Mouse (Mus musculus): ENCODE measurements around the gene Gm12794. TPM values are rescaled to one million over a fixed set of nuclear protein-coding genes. Genes with fewer than 3 reads are reported as not detected.
"Not testable (repeated sequence)": the region's sequence is repeated elsewhere in the genome, so short reads cannot be mapped to it uniquely, and the experiment has no call there.

Gene Gm12794
- not detected in 2 replicates for polyA plus RNA-seq (2014; fragmentation: Nextera tagmentation; extraction: Ambion mirVana)

DNA sequence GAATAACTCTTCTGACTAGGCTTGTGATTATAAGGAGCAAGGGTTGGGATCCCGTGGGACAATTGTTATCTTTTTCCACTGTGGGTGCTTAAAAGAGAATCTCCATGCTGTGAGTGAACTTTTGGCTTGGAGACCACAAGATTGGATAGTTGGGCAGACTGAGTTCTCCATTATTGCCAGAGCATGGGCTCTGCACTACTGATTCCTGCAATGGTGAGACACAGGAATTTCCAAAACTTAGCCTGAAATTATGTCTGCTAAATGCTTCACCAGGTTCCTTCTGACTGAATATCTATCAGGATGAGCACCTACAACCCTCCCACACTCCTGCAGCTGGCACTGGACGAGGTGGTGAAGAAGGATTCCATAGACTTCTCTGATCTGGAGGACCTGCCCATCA, at the start of gene Gm12794:
Gm12794 (plus strand) TSS at position 301 of the 400 bp plus-strand sequence.
- H3K36me3 ChIP-seq (ENCODE audit: control insufficient read depth, insufficient read depth, low read length); H3K27ac ChIP-seq (ENCODE audit: low read depth, low read length); DNase-seq (ENCODE audit: low spot score, missing footprints); H3K9ac ChIP-seq (ENCODE audit: low read length); ATAC-seq (ENCODE audit: low FRiP score); H3K4me2 ChIP-seq; H3K4me1 ChIP-seq (ENCODE audit: control insufficient read depth, insufficient read depth, low read length); H3K4me3 ChIP-seq (ENCODE audit: low read depth, low read length); H3K27me3 ChIP-seq (ENCODE audit: control insufficient read depth, insufficient read depth, low read length); H3K9me3 ChIP-seq (ENCODE audit: control insufficient read depth, low read length): not testable (repeated sequence)
- WGBS: 80% methylated on average over 2 of the region's 2 CpGs

DNA sequence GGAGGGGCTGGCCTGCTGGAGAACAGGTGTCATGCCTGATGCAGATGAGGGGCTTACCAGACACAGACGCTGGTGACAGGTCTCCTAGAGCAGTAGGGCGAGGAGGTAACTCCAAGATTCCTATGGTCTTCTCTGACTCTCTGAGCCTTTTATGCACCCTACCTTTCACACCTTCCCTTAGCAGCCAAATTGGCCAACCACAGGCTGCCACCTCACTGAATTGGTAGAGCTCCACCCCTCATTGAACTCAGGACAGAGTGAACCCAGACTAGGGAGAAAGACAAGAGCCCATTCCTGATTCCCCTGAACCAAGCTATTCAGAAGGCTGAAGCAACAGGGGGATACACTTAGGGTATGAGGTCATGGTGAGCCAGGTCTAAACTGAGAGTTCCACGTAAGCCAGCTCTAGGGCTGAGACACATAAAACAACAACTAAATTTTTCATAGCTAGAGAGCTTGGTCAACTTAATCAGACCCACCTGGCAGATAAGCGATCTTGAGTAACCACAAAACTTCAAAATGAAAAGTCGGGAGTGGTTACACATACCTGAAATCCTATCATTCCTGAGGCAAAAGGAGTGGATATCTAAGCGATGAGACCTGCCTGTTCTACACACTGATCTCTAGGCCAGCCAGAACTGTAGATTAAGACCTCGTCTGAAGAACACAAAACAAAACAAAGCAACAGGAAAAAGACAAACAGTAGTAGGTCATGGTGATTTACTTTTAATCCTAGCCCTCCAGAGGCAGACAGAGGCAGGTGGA, 46.4 kb upstream of the Gm12794 start, which contains the start of gene C130073F10Rik:
C130073F10Rik (minus strand) TSS at position 134 of the 765 bp plus-strand sequence.
- DNase-seq (ENCODE audit: low spot score, missing footprints) (no peak), ATAC-seq (ENCODE audit: low FRiP score) (no peak)
- WGBS: 84% methylated on average over 7 of the region's 7 CpGs
- H3K27ac ChIP-seq (ENCODE audit: low read depth, low read length): no peak within 1 kb of the TSS
- no peaks in the 10 kb centered on the region for H3K9me3 ChIP-seq (ENCODE audit: control insufficient read depth, low read length)
- no peak within 1 kb of the TSS for H3K4me3 ChIP-seq (ENCODE audit: low read depth, low read length)
- H3K36me3 ChIP-seq (ENCODE audit: control insufficient read depth, insufficient read depth, low read length): no peaks in the 10 kb centered on the region
- no peaks in the 10 kb centered on the region for H3K27me3 ChIP-seq (ENCODE audit: control insufficient read depth, insufficient read depth, low read length)
- H3K4me1 ChIP-seq (ENCODE audit: control insufficient read depth, insufficient read depth, low read length): no peaks in the 10 kb centered on the region
- H3K4me2 ChIP-seq: no peak within 1 kb of the TSS
- no peak within 1 kb of the TSS for H3K9ac ChIP-seq (ENCODE audit: low read length)

DNA sequence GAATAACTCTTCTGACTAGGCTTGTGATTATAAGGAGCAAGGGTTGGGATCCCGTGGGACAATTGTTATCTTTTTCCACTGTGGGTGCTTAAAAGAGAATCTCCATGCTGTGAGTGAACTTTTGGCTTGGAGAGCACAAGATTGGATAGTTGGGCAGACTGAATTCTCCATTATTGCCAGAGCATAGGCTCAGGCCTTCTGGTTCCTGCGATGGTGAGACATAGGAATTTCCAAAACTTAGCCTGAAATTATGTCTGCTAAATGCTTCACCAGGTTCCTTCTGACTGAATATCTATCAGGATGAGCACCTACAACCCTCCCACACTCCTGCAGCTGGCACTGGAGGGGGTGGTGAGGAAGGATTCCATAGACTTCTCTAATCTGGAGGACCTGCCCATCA, 31.4 kb upstream of the Gm12794 start, which contains the start of gene Gm12800:
Gm12800 (plus strand) TSS at position 301 of the 400 bp plus-strand sequence.
- not testable (repeated sequence) for H3K4me3 ChIP-seq (ENCODE audit: low read depth, low read length); H3K4me1 ChIP-seq (ENCODE audit: control insufficient read depth, insufficient read depth, low read length); H3K36me3 ChIP-seq (ENCODE audit: control insufficient read depth, insufficient read depth, low read length); H3K9me3 ChIP-seq (ENCODE audit: control insufficient read depth, low read length); H3K27ac ChIP-seq (ENCODE audit: low read depth, low read length); H3K9ac ChIP-seq (ENCODE audit: low read length); H3K4me2 ChIP-seq; ATAC-seq (ENCODE audit: low FRiP score); DNase-seq (ENCODE audit: low spot score, missing footprints); H3K27me3 ChIP-seq (ENCODE audit: control insufficient read depth, insufficient read depth, low read length)
- 87% methylated on average over 2 of the region's 2 CpGs for WGBS

- not testable (repeated sequence) for H3K4me3 ChIP-seq (ENCODE audit: low read depth, low read length); H3K4me2 ChIP-seq; H3K27ac ChIP-seq (ENCODE audit: low read depth, low read length); DNase-seq (ENCODE audit: low spot score, missing footprints); H3K36me3 ChIP-seq (ENCODE audit: control insufficient read depth, insufficient read depth, low read length); H3K9me3 ChIP-seq (ENCODE audit: control insufficient read depth, low read length); H3K9ac ChIP-seq (ENCODE audit: low read length); H3K27me3 ChIP-seq (ENCODE audit: control insufficient read depth, insufficient read depth, low read length); H3K4me1 ChIP-seq (ENCODE audit: control insufficient read depth, insufficient read depth, low read length); ATAC-seq (ENCODE audit: low FRiP score)
- WGBS: 100% methylated on average over 1 of the region's 5 CpGs
Measured at GRCm38 (mm10) chr4:101980949-101981348, 40.7 kb downstream of the Gm12794 start, which contains the start of gene Gm12790. Gm12790 (minus strand) TSS chr4:101981049.

GRCm38 (mm10) chr4:101985678-101986077, 45.5 kb downstream of the Gm12794 start:
- ATAC-seq (ENCODE audit: low FRiP score) (no peak), DNase-seq (ENCODE audit: low spot score, missing footprints) (no peak)
- no peak overlapping the region for H3K27ac ChIP-seq (ENCODE audit: low read depth, low read length)
- H3K4me1 ChIP-seq (ENCODE audit: control insufficient read depth, insufficient read depth, low read length): no peaks in the 10 kb centered on the region
- H3K4me3 ChIP-seq (ENCODE audit: low read depth, low read length): no peak overlapping the region
- no peaks in the 10 kb centered on the region for H3K9me3 ChIP-seq (ENCODE audit: control insufficient read depth, low read length)
- 92% methylated on average over 5 of the region's 5 CpGs for WGBS
- no peaks in the 10 kb centered on the region for H3K27me3 ChIP-seq (ENCODE audit: control insufficient read depth, insufficient read depth, low read length)
- H3K36me3 ChIP-seq (ENCODE audit: control insufficient read depth, insufficient read depth, low read length): no peaks in the 10 kb centered on the region
- no peak overlapping the region for H3K9ac ChIP-seq (ENCODE audit: low read length)
- H3K4me2 ChIP-seq: no peak overlapping the region

GRCm38 (mm10) chr4:101986326-101986725, 46.1 kb downstream of the Gm12794 start, which contains the start of gene Gm12789:
Gm12789 (plus strand) TSS chr4:101986626.
- 83% methylated on average over 2 of the region's 2 CpGs for WGBS
- H3K4me2 ChIP-seq; H3K4me1 ChIP-seq (ENCODE audit: control insufficient read depth, insufficient read depth, low read length); DNase-seq (ENCODE audit: low spot score, missing footprints); H3K27me3 ChIP-seq (ENCODE audit: control insufficient read depth, insufficient read depth, low read length); H3K9ac ChIP-seq (ENCODE audit: low read length); ATAC-seq (ENCODE audit: low FRiP score); H3K4me3 ChIP-seq (ENCODE audit: low read depth, low read length); H3K27ac ChIP-seq (ENCODE audit: low read depth, low read length); H3K9me3 ChIP-seq (ENCODE audit: control insufficient read depth, low read length); H3K36me3 ChIP-seq (ENCODE audit: control insufficient read depth, insufficient read depth, low read length): not testable (repeated sequence)

Other genes with a start within 250 kb of the Gm12794 start
- gene Lepr, start 223.0 kb upstream of the Gm12794 start, polyA plus RNA-seq (2014; fragmentation: Nextera tagmentation; extraction: Ambion mirVana): 1.6 and 3.0 TPM in 2 replicates
- gene B020004J07Rik, start 96.4 kb upstream of the Gm12794 start, polyA plus RNA-seq (2014; fragmentation: Nextera tagmentation; extraction: Ambion mirVana): not detected in 2 replicates
- gene C130073F10Rik, start 46.6 kb upstream of the Gm12794 start, polyA plus RNA-seq (2014; fragmentation: Nextera tagmentation; extraction: Ambion mirVana): not detected in 2 replicates
- gene Gm12800, start 31.3 kb upstream of the Gm12794 start, polyA plus RNA-seq (2014; fragmentation: Nextera tagmentation; extraction: Ambion mirVana): not detected in 2 replicates
- not detected in 2 replicates for gene Gm12790, start 40.6 kb downstream of the Gm12794 start, polyA plus RNA-seq (2014; fragmentation: Nextera tagmentation; extraction: Ambion mirVana)
- not detected in 2 replicates for gene Gm12789, start 46.2 kb downstream of the Gm12794 start, polyA plus RNA-seq (2014; fragmentation: Nextera tagmentation; extraction: Ambion mirVana)
- gene Pde4b, start 147.1 kb downstream of the Gm12794 start, polyA plus RNA-seq (2014; fragmentation: Nextera tagmentation; extraction: Ambion mirVana): 7.5 and 9.9 TPM in 2 replicates

Data from midbrain, embryonic 11.5 days (tissue).